Mouse (Mus musculus): ENCODE measurements around the gene Zfp950. TPM values are rescaled to one million over a fixed set of nuclear protein-coding genes. Genes with fewer than 3 reads are reported as not detected.

The Zfp950 gene
- 67.8 TPM for polyA plus RNA-seq (2014; fragmentation: Illumina TruSeq; extraction: RNeasy Lipid Tissue Mini Kit (QIAGEN cat#74804); ENCODE audit: low read depth, low replicate concordance)

DNA sequence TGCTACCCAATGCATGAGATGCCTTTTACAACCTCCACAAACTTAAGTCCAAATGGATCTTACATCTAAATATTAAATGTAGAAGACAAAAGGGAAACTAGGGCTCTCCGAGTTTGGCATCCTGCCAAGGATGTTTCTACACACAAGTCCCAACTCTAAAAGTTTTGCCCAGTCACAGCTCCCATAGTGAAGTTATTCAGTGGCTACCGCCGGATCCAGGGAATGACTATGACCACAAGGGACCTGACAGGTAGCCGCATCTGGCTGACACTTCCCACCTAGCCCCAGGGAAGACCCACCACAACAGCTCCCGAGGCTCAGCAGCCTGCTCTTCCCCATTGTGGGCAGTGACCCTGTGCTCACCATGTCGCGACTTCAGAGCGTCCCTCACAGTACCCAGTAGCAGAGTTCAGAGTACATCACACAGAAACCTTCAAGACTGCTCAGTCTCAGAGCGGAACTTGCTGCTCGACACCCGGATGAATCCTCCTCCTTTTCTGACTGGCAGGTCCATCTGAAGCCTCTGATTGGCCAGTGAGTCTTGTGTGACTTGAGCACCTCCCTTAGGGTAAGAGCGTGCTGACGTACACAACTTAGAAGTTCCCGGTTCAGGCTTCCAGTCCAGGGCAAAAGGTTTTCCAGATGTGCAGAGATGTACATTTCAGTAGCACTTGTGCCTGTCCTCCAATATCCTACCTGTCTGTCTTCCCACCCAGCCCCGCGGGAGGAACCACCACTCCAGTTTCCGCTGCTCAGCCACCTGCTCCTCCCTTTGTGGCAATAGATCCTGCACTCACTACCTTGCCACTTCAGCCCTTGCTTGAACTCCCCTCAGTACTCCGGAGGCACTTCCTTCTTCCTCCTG lies at the start of gene Zfp950:
Gene Zfp950 (minus strand): TSS at position 499 of the 865 bp plus-strand sequence.

DNA sequence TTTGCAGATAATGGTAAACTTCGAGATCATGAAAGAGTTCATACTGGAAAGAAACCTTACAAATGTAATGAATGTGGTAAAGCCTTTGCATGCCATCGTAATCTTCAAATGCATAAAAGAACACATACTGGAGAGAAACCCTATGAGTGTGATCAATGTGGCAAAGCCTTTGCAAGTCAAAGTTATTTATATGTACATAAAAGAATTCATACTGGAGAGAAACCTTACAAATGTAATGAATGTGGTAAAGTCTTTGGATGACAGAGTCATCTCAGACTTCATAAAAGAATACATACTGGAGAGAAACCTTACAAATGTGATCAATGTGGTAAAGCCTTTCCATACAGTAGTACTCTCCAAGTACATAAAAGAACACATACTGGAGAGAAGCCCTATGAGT lies 43.0 kb upstream of the Zfp950 start, which contains the start of gene Gm6020:
Gene Gm6020 (plus strand): TSS at position 301 of the 400 bp plus-strand sequence.

GRCm38 (mm10) chr19:61175756-61176324 lies 35.2 kb upstream of the Zfp950 start, which contains the start of gene Gm7102:
TSS of gene Gm7102 (minus strand) at chr19:61176309.

Other genes starting within 250 kb of the Zfp950 start
- gene Gm7102, start 35.5 kb upstream of the Zfp950 start, polyA plus RNA-seq (2014; fragmentation: Illumina TruSeq; extraction: RNeasy Lipid Tissue Mini Kit (QIAGEN cat#74804); ENCODE audit: low read depth, low replicate concordance), result not detected
- not detected for gene Gm6020, start 43.0 kb upstream of the Zfp950 start, polyA plus RNA-seq (2014; fragmentation: Illumina TruSeq; extraction: RNeasy Lipid Tissue Mini Kit (QIAGEN cat#74804); ENCODE audit: low read depth, low replicate concordance)
- gene Csf2ra, start 87.6 kb upstream of the Zfp950 start, polyA plus RNA-seq (2014; fragmentation: Illumina TruSeq; extraction: RNeasy Lipid Tissue Mini Kit (QIAGEN cat#74804); ENCODE audit: low read depth, low replicate concordance), result 0.53 TPM
- gene Gm21060, start 156.2 kb upstream of the Zfp950 start, polyA plus RNA-seq (2014; fragmentation: Illumina TruSeq; extraction: RNeasy Lipid Tissue Mini Kit (QIAGEN cat#74804); ENCODE audit: low read depth, low replicate concordance), result not detected

Measured in kidney, adult 10 weeks (tissue).